Mouse (Mus musculus) cerebellum, adult 11-12 months (tissue): ENCODE measurements around the gene Fgd2.
"Not testable (repeated sequence)": the region's sequence is repeated elsewhere in the genome, so short reads cannot be mapped to it uniquely, and the experiment has no call there.

Experiments used
- DNase-seq: peaks from one replicate; pipeline ENCODE4 v3.0.0; 2022

Fgd2 gene

DNA sequence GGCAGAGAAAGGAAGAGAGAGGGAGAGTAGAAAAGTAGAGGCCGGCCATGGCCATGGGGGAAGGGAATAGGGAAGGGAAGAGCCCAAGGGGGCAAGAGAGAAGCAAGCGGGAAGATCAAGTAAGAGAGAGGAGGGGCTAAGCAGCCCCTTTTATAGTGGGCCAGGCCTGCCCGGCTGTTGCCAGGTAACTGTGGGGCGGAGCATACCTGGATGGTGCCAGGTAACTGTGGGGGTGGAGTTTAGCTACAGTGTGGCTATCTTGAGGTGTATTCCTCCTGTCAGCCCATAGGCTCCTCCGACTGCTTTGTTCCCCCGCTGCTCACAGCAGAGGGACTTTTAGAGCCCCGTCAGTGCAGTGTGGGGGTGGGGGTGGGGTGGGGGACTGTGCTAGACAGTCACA lies 8.0 kb downstream of the Fgd2 start:
- no peak for DNase-seq

DNA sequence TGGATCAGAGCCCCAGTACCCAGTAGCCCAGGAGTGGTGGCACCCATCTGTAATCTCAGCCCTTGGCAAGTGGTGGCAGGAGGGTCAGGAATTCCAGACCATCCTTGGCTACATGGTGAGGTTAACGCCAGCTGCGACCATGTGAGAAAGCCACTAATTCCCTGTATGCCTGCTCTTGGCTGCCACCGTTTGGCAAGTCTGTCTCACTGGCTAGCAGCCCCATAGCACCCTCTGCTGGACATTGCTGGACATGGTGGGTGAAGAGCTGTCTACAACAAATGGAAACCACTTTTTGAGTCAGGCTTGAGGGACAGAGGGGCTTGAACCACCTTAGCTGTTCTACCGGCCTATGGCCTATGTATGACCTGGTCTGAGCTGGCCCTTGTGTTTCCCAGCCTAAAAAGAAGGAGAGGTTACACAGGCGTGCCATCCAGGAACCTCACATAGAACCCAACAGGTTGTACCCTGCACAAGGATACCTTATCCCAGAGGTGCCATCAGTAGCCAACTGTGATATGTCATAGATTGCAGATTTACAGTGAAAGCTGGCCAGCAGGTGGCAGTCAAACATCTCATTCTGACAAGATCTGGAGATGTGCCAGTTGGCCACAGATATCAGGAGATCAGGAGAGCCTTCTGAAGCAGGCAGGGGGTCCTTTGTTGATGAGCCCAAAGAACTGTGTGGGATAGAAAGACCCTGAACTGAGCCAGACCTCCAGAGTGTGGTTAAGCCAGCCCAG lies 10.4 kb downstream of the Fgd2 start:
- peak; percentile 88 for DNase-seq

DNA sequence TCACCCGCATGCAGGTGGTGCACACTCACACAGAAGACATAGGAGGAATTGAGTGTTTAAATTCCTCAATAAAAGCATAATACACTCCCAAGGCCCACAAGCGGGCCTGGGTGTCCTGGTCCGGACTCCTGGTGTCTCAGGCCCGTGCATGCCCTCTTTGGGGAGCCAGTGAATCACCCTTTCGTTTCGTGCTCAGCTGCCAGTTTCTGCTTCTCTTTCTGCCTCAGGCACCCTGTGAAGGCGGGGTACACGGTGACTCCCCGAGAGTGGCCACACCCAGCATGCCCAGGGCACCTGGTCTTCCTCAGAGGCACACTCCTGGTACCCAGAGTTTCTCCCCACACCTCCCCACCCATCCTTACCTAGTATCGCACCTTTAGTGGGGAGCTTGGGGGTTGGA lies 15.2 kb downstream of the Fgd2 start:
- DNase-seq = no peak

DNA sequence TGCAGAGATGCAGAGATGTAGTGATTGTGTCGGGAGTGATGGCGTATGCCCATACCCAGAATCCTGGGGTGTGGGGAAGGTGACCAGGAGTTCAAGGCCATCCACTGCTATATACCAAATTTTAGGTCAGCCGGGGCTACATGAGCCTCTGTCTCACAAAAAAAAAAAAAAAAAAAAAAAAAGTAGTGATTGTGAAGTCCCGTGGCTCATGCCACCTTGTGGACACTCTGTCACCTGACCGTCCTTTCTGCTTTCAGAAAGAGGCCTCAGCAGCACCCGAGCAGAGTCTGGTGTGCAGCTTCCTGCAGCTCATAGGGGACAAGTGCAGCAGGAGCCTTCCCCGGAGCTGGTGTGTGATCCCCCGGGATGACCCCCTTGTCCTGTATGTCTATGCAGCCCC lies 17.3 kb downstream of the Fgd2 start:
- no peak for DNase-seq

DNA sequence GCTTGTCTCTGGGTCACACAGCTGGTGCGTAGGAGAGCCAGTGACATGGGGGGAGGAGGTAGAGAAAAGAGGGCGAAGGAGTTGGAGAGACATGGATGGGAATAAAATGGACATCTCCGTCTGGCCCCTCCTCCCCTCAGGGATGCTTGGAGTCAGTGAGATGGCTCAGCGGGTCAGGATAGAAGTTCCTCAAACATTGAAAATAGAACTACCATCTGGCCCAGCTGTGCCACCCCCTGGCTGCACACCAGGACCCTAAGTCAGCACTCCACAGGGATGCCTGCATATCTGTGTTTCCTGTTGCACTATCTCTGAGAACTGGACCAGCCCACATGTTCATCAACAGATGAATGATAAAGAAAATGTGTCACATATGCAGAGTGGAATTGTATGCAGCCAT lies 19.5 kb downstream of the Fgd2 start:
- DNase-seq = no peak

DNA sequence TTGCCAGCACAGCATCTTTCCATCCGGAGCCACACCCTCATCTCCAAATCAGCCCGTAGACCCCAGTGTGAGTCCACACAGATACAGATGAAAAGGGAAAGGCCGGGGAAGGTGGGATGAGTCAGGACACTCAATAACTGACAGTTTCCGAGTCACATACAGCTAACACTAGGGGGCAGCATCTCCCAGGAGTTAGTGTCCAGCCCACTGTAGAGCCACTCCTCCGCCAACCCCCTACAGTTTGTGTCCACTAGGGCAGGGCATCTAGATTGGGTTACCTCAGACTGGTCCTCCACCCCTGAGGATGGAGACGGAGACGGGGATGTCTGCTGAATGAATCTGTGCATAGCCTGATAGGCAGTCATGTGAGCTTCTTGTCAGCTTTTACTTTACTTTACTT lies 20.8 kb downstream of the Fgd2 start:
- DNase-seq = no peak

DNA sequence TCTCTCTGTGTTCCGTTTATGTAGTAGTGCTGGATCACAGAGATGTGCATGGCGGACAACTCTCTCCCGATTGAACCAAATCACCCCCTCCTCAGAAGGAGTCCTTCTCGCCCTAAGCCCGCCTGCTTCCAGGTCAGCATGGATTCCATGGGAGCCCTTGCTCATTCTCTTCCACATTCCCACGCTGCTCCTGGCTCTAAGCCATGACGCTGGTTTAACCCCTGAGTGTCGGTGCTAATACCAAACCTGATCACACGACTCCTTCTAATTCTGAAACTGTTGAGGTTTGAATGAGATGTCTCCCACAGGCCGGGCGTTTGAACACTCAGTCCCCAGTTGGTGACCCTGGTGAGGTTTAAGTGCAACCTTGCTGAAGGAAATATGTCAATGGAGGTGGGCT lies 21.7 kb downstream of the Fgd2 start:
- no peak for DNase-seq

DNA sequence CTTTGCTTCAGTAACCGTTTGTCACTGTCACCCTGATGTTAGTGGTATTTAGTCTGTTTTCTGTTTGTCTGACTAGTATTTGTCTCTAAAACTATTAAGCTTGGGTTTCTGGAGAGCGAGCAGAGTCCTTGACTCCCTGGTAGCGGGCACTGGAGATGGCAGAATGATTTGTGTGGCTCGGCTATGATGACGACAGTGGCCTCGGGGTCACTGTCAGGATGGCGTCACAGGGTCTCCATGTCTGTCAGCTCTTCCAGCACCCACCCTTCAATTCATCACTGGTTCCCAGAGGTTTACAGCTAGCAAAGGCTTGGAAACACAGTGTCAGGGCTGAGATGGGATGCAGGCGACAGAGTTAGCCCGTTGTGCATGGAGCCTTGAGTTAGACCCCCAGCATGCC lies 23.2 kb downstream of the Fgd2 start:
- DNase-seq = no peak

DNA sequence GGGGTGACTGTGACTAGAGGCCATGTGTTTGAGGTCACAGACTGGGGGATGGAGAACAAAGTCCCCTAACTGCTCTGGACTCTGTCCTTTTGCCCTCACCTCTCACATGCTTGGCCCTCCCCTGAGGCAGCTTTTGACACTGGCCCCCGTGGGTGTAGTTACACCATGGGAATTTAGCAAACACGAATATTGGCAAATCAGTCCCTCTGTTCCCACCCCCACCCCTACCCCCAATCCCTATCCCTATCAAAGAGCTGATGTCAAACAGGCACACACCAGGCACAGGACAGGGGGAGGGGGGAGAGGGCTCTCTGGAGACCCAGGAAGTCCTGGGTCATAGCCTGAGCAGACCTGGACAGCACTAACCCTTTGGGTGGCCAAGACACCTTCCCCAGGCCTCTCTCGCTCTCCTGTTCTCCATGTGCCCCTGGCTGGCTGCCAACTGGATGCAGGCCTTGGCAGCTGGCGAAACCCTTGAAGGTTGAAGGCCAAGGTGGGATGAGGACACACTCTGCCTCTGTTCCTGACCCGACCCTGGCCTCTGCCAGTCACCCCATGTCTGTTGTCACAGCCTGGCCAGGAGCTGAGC lies 24.2 kb downstream of the Fgd2 start:
- no peak for DNase-seq

DNA sequence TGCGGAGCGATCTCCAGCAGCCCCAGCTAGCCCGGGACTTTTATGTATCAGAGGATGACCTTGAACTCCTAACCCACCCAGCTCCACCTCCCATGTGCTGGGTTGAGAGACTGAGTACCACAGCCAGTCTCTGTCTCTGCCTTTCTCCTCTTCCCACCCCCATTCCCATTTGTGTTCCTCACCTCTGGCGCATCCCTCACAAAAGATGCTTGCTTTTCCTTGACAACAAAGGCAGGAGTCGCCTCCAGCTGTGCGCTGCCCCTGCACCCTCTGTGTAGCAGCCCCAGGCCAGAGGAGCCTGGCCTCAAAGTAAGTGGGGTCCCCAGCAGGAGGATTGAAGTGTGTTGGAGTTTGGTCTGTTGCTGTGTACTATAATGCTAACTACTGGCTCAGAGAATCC lies 25.0 kb downstream of the Fgd2 start:
- no peak for DNase-seq

DNA sequence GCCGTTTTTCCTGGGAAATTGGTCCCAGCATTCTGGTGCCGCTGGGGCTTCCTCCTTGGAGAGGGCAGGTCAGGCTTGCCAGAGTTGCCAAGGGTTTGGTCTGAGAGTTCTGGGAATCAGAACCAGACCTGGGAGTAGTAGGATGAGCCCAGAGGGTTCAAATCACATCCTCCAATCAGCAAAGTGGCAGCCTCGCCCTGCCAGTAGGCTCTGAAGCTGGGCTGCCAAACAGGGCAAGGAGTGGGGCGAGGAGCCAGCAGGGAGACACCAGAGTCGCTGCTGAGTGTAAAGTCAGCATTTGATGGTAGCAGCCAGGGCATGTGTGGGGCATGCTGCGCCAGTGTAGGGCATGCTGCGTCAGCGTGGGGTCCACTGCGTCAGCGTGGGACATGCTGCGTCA lies 28.3 kb downstream of the Fgd2 start:
- no peak for DNase-seq

DNA sequence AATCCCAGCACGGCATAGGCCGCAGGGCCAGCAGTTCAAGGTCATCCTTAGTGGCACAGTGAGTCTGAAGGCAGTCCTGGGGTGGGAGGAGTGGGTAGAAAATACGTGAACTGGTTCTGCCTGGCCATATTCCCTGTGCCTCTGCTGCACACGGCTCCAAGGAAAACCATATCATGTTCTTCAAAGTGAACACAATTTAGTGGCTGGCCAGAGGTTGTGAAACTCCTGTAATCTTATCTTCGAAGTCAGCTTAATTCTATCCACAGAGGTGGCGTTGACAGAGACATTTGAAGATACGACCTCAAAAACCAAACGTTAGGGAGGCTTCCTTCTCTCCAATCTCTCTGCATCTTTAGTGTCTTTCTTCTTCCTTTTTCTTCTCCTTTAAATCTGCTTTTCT lies 30.6 kb downstream of the Fgd2 start:
- no peak for DNase-seq

DNA sequence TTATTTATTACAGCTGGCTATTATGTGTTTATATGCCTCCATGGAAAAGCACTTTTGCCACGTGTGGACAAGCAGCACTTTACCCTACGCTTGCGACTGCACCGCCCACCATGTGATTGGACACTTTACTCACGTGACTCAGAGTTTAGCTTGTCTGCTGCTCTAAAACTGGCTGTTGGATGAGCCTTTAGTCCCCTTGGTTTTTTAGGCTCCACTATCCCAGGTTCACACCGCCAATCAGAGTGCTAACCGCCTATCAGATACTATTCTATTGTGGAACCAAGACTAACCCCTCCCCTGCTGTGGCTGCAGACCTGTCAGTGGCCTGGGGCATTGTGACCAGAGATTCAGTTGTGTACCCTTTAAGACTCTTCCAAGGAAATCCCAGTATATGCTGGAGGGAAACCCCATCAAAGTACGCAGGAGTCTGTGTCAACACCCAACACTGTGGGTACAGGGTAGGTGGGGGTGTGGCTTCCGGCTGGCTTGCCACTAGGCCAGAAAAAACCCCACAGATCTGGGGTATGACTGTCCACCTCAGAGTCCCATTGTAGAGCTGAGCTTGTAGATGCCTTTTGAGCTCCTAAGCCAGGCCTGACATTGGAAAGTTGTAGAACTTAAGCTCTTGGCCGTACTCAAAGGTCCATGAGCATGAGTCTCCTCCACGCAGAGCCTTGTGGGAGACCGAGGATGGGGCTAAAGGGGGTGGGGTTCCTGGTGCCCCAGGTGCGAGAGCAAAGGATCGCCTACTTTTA lies 32.8 kb downstream of the Fgd2 start:
- no peak for DNase-seq

DNA sequence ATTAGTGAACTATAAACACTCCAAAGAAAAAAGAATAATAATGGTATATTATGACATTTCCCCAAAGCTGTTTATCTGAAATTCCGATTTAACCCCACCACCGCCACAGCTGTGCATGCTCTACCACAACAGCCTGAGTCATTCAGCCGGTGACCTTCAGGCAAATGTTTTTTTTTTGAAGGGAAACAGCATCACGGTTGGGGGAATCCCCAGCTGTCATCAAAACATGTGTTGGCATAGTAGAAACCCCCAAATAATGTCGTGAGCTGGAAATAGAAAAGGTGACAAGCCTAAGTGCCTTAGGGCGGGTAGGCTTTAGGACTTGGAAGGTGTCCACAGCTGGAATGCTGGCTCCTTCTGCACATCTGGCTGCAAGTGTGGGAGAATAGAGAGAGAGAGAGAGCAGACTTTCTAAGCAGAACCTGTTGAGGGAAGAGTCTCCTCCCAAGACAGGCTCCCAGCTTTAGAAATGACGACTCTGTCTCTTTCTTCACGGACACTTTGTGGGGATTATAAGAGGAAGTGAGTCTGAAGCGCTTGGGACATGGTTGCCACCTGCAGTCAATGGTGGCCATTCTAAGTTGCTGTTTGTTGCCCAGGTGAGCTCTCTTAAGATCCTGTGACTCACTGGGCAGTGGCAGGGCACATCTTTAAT lies 33.5 kb downstream of the Fgd2 start:
- no peak for DNase-seq

DNA sequence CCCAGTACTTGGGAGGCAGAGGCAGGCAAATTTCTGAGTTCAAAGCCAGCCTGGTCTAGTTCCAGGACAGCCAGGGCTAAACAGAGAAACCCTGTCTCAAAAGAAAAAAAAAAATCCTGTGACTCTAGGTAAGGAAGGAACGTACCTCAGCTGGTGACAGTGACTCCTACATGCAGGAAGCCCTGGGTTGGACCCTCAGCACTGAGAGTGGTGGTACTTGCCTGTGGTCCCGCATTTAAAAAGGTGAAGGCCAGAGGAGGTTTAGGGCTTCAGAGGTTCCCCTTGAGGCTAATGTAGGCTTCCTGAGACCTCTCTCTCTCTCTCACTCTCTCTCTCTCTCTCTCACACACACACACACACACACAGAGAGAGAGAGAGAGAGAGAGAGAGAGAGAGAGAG lies 34.0 kb downstream of the Fgd2 start:
- not testable (repeated sequence) for DNase-seq

DNA sequence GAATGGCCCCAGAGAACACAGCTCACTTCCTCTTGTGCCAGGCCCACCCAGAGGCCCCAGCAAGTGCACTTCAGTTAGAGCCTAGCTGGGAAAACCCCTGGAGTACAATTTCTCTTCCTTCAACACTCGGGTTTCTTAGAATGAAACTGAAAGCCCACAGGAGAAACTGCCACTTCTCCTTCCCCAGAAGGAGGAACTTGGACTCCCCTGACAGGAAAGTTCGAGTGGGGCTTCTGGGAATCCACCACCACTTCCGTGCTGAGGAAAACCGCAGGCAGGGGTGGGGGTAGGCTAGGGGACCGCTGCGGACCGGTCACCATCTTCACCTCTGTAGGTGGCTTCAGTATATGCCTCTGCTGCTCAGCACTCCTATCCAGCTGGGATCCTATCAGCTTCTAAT lies 34.7 kb downstream of the Fgd2 start:
- DNase-seq = no peak

DNA sequence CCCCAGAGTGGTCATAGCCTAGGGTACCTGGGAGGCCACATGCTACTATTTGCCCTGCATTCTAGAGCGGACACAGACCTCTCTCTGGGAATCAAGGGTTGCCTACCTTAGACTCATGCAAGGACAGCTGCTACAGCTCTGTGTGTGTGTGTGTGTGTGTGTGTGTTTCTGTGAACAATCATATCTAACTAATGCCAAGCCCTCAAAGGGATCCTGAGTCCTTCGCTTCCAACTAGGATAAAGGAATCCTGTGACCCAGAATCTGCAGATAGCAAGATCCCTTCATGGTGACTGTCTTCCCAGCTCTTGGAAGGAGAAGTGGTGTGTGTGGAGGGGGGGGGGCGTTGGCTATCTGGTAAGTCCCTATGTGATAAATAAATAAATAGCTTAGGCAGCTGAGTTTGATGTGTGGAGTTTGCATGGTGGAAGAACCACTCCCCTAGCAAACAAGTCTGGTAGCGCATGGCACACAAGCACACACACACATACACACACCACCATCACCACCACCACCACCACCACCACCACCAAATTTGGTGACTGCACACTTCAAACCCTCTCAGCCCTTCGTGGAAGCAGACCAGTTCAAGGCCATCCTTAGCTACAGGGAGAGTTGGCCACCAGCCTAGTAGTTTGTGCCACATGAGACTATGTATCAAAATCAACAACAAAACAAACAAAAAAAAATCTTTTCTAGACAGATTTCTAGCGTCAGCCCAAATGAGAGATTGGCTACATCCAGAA lies 35.5 kb downstream of the Fgd2 start:
- no peak for DNase-seq

DNA sequence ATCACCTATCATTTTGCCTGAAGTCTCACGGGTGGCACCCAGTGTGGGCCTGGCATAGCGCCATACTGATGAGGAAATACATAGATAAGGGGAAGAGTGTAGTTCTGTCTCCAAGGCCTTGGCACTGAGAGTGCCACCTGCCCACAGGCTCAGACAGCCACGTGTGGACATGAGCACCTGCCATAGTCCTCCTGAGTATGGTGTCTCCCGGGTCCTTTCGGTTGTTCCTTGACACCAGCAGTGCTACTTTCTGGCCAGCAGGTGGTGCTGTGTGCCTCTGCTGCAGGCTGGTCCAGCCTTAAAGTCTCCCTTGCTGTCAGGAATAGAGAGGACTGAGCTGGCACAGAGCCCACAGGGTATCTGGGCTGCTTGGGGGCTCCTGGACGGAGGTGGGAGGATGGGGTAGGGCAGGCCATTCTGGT lies 36.1 kb downstream of the Fgd2 start:
- DNase-seq = peak; percentile 77

DNA sequence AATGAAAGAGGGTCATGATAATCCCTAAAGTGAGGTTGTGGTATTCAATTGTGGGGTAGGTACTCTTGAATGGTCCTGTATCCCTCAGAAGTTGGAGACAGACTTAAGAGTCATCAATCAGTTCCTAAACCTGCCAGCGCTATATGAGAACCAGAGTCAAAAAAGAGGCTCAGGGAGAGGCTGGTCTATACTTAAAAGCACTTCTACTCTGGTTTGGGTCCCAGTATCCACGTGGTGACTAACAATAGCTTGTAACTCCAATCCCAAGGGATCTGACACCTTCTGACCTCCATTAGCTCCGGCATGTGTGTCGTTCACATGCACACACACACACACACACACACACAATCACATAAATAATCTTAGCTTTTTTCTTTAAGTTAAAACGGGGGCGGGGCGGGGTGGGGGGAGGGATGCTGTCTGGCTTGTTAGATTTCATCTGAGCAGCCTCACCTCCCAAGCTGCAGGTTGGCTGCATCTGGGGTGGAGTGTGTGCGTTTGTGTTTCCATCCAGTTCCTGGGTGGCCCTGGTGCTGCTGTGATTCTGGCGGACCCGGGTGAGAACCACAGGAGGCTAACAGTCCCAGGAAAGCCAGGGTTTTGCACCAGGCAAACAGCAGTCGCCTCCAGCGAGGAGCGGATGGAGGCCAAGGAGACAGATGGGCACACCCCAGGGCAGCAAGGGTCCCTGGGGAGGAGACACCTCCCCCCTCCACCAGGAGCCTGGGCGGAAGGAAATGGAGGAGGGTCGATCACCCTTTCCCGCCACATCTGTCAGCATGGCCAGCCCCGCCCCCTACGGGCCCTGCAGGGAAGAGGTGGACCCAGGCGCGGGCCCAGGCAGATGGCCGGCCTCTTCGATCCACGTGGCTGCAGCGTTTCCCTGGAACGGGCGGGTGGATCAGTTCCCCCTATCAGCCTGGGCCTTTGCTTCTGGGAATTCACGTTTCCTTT lies 37.0 kb downstream of the Fgd2 start:
- peak; percentile 30 for DNase-seq

DNA sequence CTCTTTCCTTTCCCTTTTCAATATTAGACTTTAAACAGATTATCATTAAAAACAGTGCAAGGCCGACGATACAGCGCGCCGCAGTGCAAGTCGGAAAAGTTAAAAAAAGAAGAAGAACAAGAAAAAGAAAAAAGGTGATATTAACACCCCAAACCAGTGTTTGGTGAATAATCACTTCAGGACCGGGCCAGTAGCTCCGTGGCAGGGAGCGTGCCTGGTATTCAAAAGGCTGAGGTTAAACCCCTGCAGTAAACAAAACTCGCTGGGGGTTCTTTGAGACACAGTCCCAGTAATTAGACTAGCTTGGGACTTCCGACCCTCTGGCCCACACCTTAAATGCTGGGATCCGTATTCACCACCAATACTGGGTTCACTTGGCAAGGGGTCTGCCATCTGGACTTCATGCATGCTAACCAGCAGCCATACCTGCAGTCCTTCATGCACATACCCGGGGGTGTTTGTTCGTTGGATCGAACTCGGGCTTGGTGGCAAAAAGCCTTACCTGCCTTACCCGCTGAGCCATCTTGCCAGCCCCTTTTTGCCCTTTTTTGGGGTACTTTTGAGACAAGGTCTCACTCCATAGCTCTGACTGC lies 37.8 kb downstream of the Fgd2 start:
- no peak for DNase-seq

DNA sequence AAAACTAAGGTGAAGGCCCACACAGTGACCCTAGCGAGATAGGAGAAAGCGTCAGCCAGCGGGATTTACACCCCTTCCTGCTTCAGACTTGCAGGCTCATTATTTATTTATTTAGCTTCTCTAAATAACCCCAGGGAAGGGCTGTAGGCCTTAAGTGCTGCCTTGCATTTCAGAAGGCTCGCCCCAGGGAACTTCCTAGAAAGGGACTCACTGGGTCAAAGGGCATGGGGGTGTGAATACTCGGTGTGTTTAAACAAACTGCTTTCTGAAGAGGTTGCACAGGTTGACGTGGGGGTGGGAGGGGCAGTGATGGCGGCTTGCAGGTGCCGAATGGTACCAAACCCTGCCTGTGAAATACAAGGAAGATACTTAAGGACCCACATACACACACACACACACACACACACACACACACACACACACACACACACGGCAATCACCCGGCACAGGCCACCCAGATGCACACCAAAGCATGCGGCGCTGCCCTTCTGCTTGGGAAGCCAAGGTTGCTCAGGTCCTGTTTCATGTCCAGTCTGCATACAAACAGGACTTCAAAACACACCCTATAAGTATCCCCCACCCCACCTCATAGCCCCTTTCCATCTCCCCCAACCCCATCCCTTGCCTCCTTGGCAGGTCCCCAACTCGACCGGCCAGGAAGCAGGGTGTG lies 38.7 kb downstream of the Fgd2 start:
- DNase-seq = no peak
